Mouse (Mus musculus): Measurements from ENCODE around the gene Il3. TPM values are rescaled to one million over a fixed set of nuclear protein-coding genes. Genes with fewer than 3 reads are reported as not detected.

The Il3 gene
- total RNA-seq, 1 experiment from 2014 or later: not detected

DNA sequence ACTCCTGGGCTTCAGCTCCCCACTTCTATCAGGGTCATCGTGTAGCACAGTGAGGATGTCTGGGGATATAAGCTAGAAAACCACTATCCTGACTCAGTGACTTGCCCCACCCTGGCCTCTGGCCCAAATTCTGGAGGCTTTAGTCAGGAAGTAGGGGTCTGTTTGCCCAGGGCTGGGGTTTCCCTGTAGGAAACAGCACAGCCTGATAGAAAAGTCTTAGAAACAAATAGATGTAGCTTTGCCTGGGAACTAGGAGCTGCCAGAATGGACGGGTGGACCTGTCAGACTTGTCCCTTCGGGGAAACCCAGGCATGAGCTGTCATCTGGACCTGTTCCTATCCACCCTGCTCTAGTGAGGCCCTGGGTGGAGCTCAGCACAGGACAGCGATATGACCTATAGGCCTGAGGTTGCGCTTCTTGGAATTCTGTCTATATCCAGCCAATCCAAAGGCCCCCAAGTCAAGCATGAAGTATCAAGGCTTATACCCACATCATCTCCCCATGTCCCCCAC is 42.5 kb downstream of the Il3 start:
- ATAC-seq (replicated peaks; ENCODE audit: insufficient number of reproducible peaks, low FRiP score, low TSS enrichment, poor library complexity, severe bottlenecking): no peak

DNA sequence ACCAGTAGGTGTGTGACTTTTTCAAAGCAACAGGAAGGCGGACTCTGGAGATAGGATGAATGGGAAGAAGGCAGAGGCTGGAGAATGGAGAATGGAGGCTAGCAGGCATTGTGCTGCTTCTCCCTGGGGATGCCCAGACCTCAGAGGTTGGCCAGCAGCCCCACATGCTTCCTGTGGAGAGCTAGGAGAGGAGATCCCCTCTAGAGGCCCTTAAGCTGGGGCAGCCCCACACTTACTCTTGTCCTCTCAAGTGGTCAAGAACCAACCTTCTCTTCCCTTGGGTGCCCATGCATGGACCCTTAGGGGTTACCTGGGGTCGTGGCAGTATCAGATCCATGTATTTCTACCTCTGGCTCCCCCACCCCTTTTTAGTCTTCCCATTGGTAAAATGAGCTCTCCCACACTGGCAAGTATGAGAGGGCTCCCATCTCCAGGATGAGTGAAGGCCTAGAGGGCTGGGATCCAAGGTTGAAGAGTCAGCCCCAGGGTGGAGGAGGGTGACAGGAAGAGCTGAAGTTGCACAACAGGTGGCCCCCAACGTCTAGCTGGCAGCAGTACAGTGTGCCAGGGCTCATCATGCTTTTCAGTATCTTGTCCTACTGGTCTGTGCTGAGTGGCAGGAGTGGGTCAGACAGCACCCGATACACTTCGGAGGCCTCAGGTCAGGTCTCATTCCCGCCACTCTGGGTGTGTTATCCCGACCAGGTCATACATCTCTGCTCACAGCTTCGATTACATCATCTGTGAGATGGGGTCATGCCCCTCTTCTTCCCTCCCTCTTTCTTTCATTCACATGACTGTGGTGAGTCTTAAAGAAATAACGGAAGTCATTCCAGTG is 43.2 kb downstream of the Il3 start:
- ATAC-seq (replicated peaks; ENCODE audit: insufficient number of reproducible peaks, low FRiP score, low TSS enrichment, poor library complexity, severe bottlenecking): no peak

DNA sequence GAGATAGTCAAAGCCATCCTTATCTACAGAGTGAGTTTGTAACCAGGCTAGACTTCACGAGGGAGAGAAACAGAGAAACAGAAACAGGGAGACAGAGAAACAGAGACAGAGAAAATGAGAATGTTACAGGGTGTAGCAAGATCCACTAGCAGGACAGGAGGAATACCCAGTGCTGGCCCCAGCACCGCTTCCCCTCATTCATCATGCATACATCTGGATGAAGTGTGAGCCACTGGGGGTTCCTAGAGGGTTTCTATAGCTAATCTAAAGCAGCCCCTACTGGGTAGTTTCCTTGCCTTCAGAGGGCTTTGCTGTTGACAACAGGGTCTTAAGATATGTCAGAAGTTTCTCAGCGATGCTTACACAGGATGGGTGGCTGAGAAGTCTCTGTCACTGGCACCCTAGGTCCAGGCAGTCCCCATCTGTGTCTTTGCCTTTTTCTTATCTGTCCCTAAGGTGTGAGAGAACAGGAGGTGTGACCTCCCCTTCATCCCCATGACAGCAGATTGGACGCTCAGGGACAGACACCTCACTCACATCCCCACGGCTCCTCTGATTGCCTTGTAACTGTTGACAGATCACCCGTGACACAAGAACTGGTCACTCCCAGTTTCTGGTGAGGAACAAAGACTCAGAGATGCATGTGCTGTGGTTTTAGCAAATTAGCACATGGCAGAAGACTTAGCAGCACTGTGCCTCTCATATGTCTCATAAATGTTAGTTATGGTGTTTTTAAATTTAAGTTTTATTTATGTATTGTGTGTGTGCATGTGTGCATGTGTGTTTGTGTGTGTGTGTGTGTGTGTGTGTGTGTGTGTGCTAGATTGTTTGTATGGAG is 47.0 kb downstream of the Il3 start:
- ATAC-seq (replicated peaks; ENCODE audit: insufficient number of reproducible peaks, low FRiP score, low TSS enrichment, poor library complexity, severe bottlenecking): 0 out of 2 replicates have a peak, but pooled peaks have one; percentile 32

GRCm38 (mm10) chr11:54219191-54219590 is 47.9 kb downstream of the Il3 start:
- ATAC-seq (replicated peaks; ENCODE audit: insufficient number of reproducible peaks, low FRiP score, low TSS enrichment, poor library complexity, severe bottlenecking): no peak

- ATAC-seq (replicated peaks; ENCODE audit: insufficient number of reproducible peaks, low FRiP score, low TSS enrichment, poor library complexity, severe bottlenecking): no peak
Observed at GRCm38 (mm10) chr11:54217384-54217783, 49.7 kb downstream of the Il3 start.

- no peak for ATAC-seq (replicated peaks; ENCODE audit: insufficient number of reproducible peaks, low FRiP score, low TSS enrichment, poor library complexity, severe bottlenecking)
Observed at GRCm38 (mm10) chr11:54216091-54216490, 51.0 kb downstream of the Il3 start.

Other genes with a start within 250 kb of the Il3 start
- gene Slc22a4, start 239.2 kb downstream of the Il3 start, total RNA-seq (2017): 0.78 to 2.1 TPM (median 1.1 TPM) in 3 replicates
- 0.29 to 1.6 TPM in 2 of 3 replicates, not detected in the other for gene Pdlim4, start 198.3 kb downstream of the Il3 start, total RNA-seq (2017)
- not detected in 3 replicates for gene P4ha2, start 167.2 kb downstream of the Il3 start, total RNA-seq (2017)
- 1.4 to 2.0 TPM in 2 of 3 replicates, not detected in the other for gene Csf2, start 17.6 kb downstream of the Il3 start, total RNA-seq (2017)
- 2.0 TPM in 1 of 3 replicates, not detected in the others for gene Acsl6, start 36.5 kb upstream of the Il3 start, total RNA-seq (2017)
- not detected in 3 replicates for gene Meikin, start 103.4 kb upstream of the Il3 start, total RNA-seq (2017)
- gene Fnip1, start 170.9 kb upstream of the Il3 start, total RNA-seq (2017): 32.3 to 40.4 TPM (median 34.4 TPM) in 3 replicates

All from monocyte, adult 5-6 weeks (primary cell).